Mouse (Mus musculus): Measurements from ENCODE around the gene Slc4a4. TPM values are rescaled to one million over a fixed set of nuclear protein-coding genes. Genes with fewer than 3 reads are reported as not detected.

The Slc4a4 gene
- polyA plus RNA-seq, 1 experiment: 0.04 TPM

- H3ac ChIP-seq (ENCODE audit: control insufficient read depth, insufficient read length): no peak overlapping the region
- H3K36me3 ChIP-seq (ENCODE audit: control insufficient read depth, insufficient read depth): no peaks in the 10 kb centered on the region
- H3K79me2 ChIP-seq (ENCODE audit: control insufficient read depth, insufficient read depth): no peaks in the 10 kb centered on the region
- TF ChIP-seq USF1 (IDR thresholded peaks at IDR 0.05; ENCODE audit: low read depth) (no peak), MAX (IDR thresholded peaks at IDR 0.05; ENCODE audit: low read depth) (no peak), TCF3 (IDR thresholded peaks at IDR 0.05; ENCODE audit: insufficient read length, low read depth) (no peak), CEBPB (IDR thresholded peaks at IDR 0.05; ENCODE audit: insufficient read depth, poor library complexity, severe bottlenecking) (no peak), MYOD1 (IDR thresholded peaks at IDR 0.05; ENCODE audit: control insufficient read depth in 1 of 3, insufficient read length in 2 of 3, low read depth in 2 of 3) (no peak), MYOG (IDR thresholded peaks at IDR 0.05; ENCODE audit: control insufficient read depth in 1 of 3, insufficient read depth in 1 of 3, insufficient read length in 2 of 3, low read depth in 2 of 3) (no peak), REST (IDR thresholded peaks at IDR 0.05; ENCODE audit: insufficient read depth, insufficient read length) (no peak), POLR2AphosphoS2 (IDR thresholded peaks at IDR 0.05; ENCODE audit: insufficient read length, low read depth) (no peak), TCF12 (IDR thresholded peaks at IDR 0.05; ENCODE audit: insufficient read depth, poor library complexity, severe bottlenecking) (no peak), POLR2A (IDR thresholded peaks at IDR 0.05; ENCODE audit: insufficient read length, low read depth) (no peak), SRF (IDR thresholded peaks at IDR 0.05; ENCODE audit: control insufficient read depth, insufficient read length, low read depth) (no peak), E2F4 (IDR thresholded peaks at IDR 0.05; ENCODE audit: insufficient read depth) (no peak)
- no peak overlapping the region for H3K4me2 ChIP-seq (ENCODE audit: low read depth)
- H3K27me3 ChIP-seq (ENCODE audit: control insufficient read depth, insufficient read depth, insufficient read length): no peaks in the 10 kb centered on the region
- no peak overlapping the region for H3K4me3 ChIP-seq
Observed at GRCm38 (mm10) chr5:89043846-89044245, 157.2 kb downstream of the Slc4a4 start.

DNA sequence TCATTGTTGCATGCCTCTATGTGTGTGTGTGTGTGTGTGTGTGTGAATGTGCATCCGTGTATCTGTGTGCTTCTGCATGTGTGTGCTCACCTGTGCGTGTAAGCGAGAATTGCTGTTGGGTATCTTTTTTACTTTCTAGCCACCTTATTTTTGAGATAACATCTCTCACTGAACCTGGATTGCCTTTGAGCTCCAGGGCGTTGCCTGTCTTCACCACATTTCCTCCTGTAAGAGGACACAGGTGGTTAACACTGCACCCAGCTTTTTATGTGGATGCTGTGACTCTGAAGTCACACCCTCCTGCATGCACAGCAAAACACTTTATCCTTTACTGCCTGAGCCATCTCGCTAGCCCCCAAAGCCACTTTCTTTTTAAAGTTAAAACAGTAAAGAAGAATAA, 158.2 kb downstream of the Slc4a4 start:
- TF ChIP-seq TCF3 (IDR thresholded peaks at IDR 0.05; ENCODE audit: insufficient read length, low read depth): no peak
- TF ChIP-seq REST (IDR thresholded peaks at IDR 0.05; ENCODE audit: insufficient read depth, insufficient read length): no peak
- no peak for TF ChIP-seq POLR2AphosphoS2 (IDR thresholded peaks at IDR 0.05; ENCODE audit: insufficient read length, low read depth)
- no peak for TF ChIP-seq POLR2A (IDR thresholded peaks at IDR 0.05; ENCODE audit: insufficient read length, low read depth)
- no peak for TF ChIP-seq USF1 (IDR thresholded peaks at IDR 0.05; ENCODE audit: low read depth)
- Histone ChIP-seq H3ac (ENCODE audit: control insufficient read depth, insufficient read length) (no peak overlapping the region), H3K36me3 (ENCODE audit: control insufficient read depth, insufficient read depth) (no peaks in the 10 kb centered on the region), H3K79me2 (ENCODE audit: control insufficient read depth, insufficient read depth) (no peaks in the 10 kb centered on the region), H3K27me3 (ENCODE audit: control insufficient read depth, insufficient read depth, insufficient read length) (no peaks in the 10 kb centered on the region), H3K4me2 (ENCODE audit: low read depth) (no peak overlapping the region), H3K4me3 (no peak overlapping the region)

GRCm38 (mm10) chr5:89051577-89051976, 165.0 kb downstream of the Slc4a4 start:
- H3ac ChIP-seq (ENCODE audit: control insufficient read depth, insufficient read length): no peak overlapping the region
- no peaks in the 10 kb centered on the region for H3K36me3 ChIP-seq (ENCODE audit: control insufficient read depth, insufficient read depth)
- no peaks in the 10 kb centered on the region for H3K27me3 ChIP-seq (ENCODE audit: control insufficient read depth, insufficient read depth, insufficient read length)
- TF ChIP-seq SRF (IDR thresholded peaks at IDR 0.05; ENCODE audit: control insufficient read depth, insufficient read length, low read depth) (no peak), MYOD1 (IDR thresholded peaks at IDR 0.05; ENCODE audit: control insufficient read depth in 1 of 3, insufficient read length in 2 of 3, low read depth in 2 of 3) (no peak), E2F4 (IDR thresholded peaks at IDR 0.05; ENCODE audit: insufficient read depth) (no peak), POLR2AphosphoS2 (IDR thresholded peaks at IDR 0.05; ENCODE audit: insufficient read length, low read depth) (no peak), CEBPB (IDR thresholded peaks at IDR 0.05; ENCODE audit: insufficient read depth, poor library complexity, severe bottlenecking) (no peak), MYOG (IDR thresholded peaks at IDR 0.05; ENCODE audit: control insufficient read depth in 1 of 3, insufficient read depth in 1 of 3, insufficient read length in 2 of 3, low read depth in 2 of 3) (no peak), REST (IDR thresholded peaks at IDR 0.05; ENCODE audit: insufficient read depth, insufficient read length) (no peak), TCF3 (IDR thresholded peaks at IDR 0.05; ENCODE audit: insufficient read length, low read depth) (no peak), POLR2A (IDR thresholded peaks at IDR 0.05; ENCODE audit: insufficient read length, low read depth) (no peak)
- no peaks in the 10 kb centered on the region for H3K79me2 ChIP-seq (ENCODE audit: control insufficient read depth, insufficient read depth)
- no peak overlapping the region for H3K4me2 ChIP-seq (ENCODE audit: low read depth)
- no peak overlapping the region for H3K4me3 ChIP-seq

GRCm38 (mm10) chr5:89052230-89052629, 165.6 kb downstream of the Slc4a4 start:
- H3K27me3 ChIP-seq (ENCODE audit: control insufficient read depth, insufficient read depth, insufficient read length): no peaks in the 10 kb centered on the region
- TF ChIP-seq REST (IDR thresholded peaks at IDR 0.05; ENCODE audit: insufficient read depth, insufficient read length) (no peak), USF1 (IDR thresholded peaks at IDR 0.05; ENCODE audit: low read depth) (no peak), POLR2A (IDR thresholded peaks at IDR 0.05; ENCODE audit: insufficient read length, low read depth) (no peak), E2F4 (IDR thresholded peaks at IDR 0.05; ENCODE audit: insufficient read depth) (no peak), MYOG (IDR thresholded peaks at IDR 0.05; ENCODE audit: control insufficient read depth in 1 of 3, insufficient read depth in 1 of 3, insufficient read length in 2 of 3, low read depth in 2 of 3) (no peak), MAX (IDR thresholded peaks at IDR 0.05; ENCODE audit: low read depth) (no peak)
- no peaks in the 10 kb centered on the region for H3K36me3 ChIP-seq (ENCODE audit: control insufficient read depth, insufficient read depth)
- no peak overlapping the region for H3K4me2 ChIP-seq (ENCODE audit: low read depth)
- no peak overlapping the region for H3K4me3 ChIP-seq
- H3ac ChIP-seq (ENCODE audit: control insufficient read depth, insufficient read length): no peak overlapping the region
- no peaks in the 10 kb centered on the region for H3K79me2 ChIP-seq (ENCODE audit: control insufficient read depth, insufficient read depth)

- no peak overlapping the region for H3K4me2 ChIP-seq (ENCODE audit: low read depth)
- H3K27me3 ChIP-seq (ENCODE audit: control insufficient read depth, insufficient read depth, insufficient read length): no peaks in the 10 kb centered on the region
- H3K4me3 ChIP-seq: no peak overlapping the region
- no peak overlapping the region for H3ac ChIP-seq (ENCODE audit: control insufficient read depth, insufficient read length)
- H3K79me2 ChIP-seq (ENCODE audit: control insufficient read depth, insufficient read depth): no peaks in the 10 kb centered on the region
- TF ChIP-seq MYOG (IDR thresholded peaks at IDR 0.05; ENCODE audit: control insufficient read depth in 1 of 3, insufficient read depth in 1 of 3, insufficient read length in 2 of 3, low read depth in 2 of 3) (no peak), E2F4 (IDR thresholded peaks at IDR 0.05; ENCODE audit: insufficient read depth) (no peak), POLR2AphosphoS2 (IDR thresholded peaks at IDR 0.05; ENCODE audit: insufficient read length, low read depth) (no peak), MAX (IDR thresholded peaks at IDR 0.05; ENCODE audit: low read depth) (no peak), TCF12 (IDR thresholded peaks at IDR 0.05; ENCODE audit: insufficient read depth, poor library complexity, severe bottlenecking) (no peak), USF1 (IDR thresholded peaks at IDR 0.05; ENCODE audit: low read depth) (no peak), REST (IDR thresholded peaks at IDR 0.05; ENCODE audit: insufficient read depth, insufficient read length) (no peak), CEBPB (IDR thresholded peaks at IDR 0.05; ENCODE audit: insufficient read depth, poor library complexity, severe bottlenecking) (no peak), SRF (IDR thresholded peaks at IDR 0.05; ENCODE audit: control insufficient read depth, insufficient read length, low read depth) (no peak), POLR2A (IDR thresholded peaks at IDR 0.05; ENCODE audit: insufficient read length, low read depth) (no peak), TCF3 (IDR thresholded peaks at IDR 0.05; ENCODE audit: insufficient read length, low read depth) (no peak), MYOD1 (IDR thresholded peaks at IDR 0.05; ENCODE audit: control insufficient read depth in 1 of 3, insufficient read length in 2 of 3, low read depth in 2 of 3) (no peak)
- no peaks in the 10 kb centered on the region for H3K36me3 ChIP-seq (ENCODE audit: control insufficient read depth, insufficient read depth)
Observed at GRCm38 (mm10) chr5:89055656-89056055, 169.0 kb downstream of the Slc4a4 start.
